Mouse (Mus musculus): ENCODE measurements at regions not wholly inside any gene's neighbourhood (a gene's known extent, or its start where the extent isn't known, plus 50 kb on each side); places are given as distances from the start of the nearest gene placed in this dataset.

DNA sequence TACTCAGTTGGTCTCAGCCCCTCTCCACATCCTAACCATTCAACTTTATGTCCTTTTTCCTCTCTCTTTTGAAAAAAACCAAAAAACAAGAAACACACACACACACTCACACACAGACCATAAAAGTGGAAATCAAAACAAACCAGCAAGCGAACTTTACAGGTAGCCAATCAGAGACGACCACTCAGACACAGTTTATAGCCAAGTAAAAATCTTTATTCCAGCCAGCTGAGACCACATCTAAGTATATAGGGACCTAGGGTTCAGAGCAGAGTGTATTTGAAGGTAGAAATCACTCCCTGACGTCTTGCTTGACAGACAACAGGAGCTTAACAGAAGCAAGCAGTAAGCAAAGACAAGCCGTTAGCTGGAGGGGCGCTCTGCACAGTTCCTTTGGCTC, 553.3 kb downstream of the Gm19410 start:
- H3K9me3 ChIP-seq (replicated peaks; ENCODE audit: control insufficient read depth, low read length): no peaks in the 10 kb centered on the region
- no peak for ATAC-seq (ENCODE audit: insufficient read depth, low FRiP score)
- H3K4me3 ChIP-seq (replicated peaks; ENCODE audit: low read length): no peak overlapping the region
- H3K27ac ChIP-seq (ENCODE audit: low read length): no peak overlapping the region
- H3K4me2 ChIP-seq (ENCODE audit: low read depth, low read length): no peak overlapping the region
- H3K4me1 ChIP-seq (ENCODE audit: control insufficient read depth, insufficient read depth, low read length): no peaks in the 10 kb centered on the region
- WGBS: 64% methylated on average over 5 of the region's 5 CpGs
- no peaks in the 10 kb centered on the region for H3K36me3 ChIP-seq (ENCODE audit: control insufficient read depth, insufficient read depth, low read length)
- no peak overlapping the region for H3K9ac ChIP-seq (ENCODE audit: low read length)
- no peaks in the 10 kb centered on the region for H3K27me3 ChIP-seq (ENCODE audit: control insufficient read depth, insufficient read depth, low read length)

DNA sequence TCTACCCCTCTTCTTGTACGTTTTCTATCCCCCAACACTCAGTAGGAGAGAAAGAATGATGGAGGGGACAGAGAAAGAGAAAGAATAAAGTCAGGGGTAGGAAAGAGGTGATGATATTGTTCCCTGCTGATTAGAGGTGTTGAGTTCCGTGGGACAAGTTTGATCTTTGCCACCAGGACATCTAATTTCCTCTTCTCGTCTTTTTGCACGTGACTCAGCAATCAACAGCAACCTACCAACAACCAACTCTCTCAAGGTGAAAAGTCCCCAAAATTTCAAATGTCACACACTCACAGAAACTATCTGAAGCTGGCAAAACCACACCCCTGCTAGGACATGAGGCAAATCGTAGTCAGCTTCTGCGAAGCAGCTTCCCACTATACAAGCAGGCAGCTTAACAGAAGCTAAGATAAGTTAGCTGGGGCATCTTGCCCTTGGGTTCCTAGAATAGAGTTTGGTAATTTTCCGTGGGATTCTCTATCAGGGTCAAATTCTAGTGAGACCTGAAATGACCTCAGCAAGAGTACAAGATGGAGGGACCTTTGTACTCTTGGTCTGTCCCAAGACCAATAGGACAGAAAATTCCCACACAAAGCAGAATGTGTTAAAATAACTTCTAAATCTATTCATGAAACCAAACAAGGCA, 553.8 kb downstream of the Gm19410 start:
- no peaks in the 10 kb centered on the region for H3K4me1 ChIP-seq (ENCODE audit: control insufficient read depth, insufficient read depth, low read length)
- H3K4me3 ChIP-seq (replicated peaks; ENCODE audit: low read length): no peak overlapping the region
- no peaks in the 10 kb centered on the region for H3K9me3 ChIP-seq (replicated peaks; ENCODE audit: control insufficient read depth, low read length)
- H3K36me3 ChIP-seq (ENCODE audit: control insufficient read depth, insufficient read depth, low read length): no peaks in the 10 kb centered on the region
- no peaks in the 10 kb centered on the region for H3K27me3 ChIP-seq (ENCODE audit: control insufficient read depth, insufficient read depth, low read length)
- H3K27ac ChIP-seq (ENCODE audit: low read length): no peak overlapping the region
- ATAC-seq (ENCODE audit: insufficient read depth, low FRiP score): no peak
- 55% methylated on average over 7 of the region's 7 CpGs for WGBS
- no peak overlapping the region for H3K4me2 ChIP-seq (ENCODE audit: low read depth, low read length)
- no peak overlapping the region for H3K9ac ChIP-seq (ENCODE audit: low read length)

DNA sequence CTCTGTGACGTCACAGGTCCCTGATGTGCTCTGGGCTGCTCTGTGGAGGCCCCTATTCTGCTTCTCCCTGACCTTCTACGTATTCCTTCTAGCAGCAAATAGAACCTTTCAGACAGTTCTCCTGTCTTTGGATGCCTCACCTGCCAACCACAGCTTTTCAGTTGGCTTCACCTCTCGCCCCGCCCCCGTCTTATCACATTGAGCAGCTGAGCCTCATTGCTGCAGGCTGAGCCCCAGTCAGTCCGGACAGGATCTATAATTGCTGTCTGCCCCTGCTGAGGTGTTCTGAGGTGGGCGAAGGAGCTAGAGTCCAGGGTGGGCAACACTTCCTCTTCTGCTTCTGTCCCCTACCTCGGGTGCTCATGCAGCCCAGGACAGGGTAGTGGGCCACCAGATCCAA, 556.5 kb downstream of the Gm19410 start:
- H3K4me1 ChIP-seq (ENCODE audit: control insufficient read depth, insufficient read depth, low read length): no peaks in the 10 kb centered on the region
- no peaks in the 10 kb centered on the region for H3K9me3 ChIP-seq (replicated peaks; ENCODE audit: control insufficient read depth, low read length)
- ATAC-seq (ENCODE audit: insufficient read depth, low FRiP score): no peak
- H3K9ac ChIP-seq (ENCODE audit: low read length): no peak overlapping the region
- no peak overlapping the region for H3K4me2 ChIP-seq (ENCODE audit: low read depth, low read length)
- WGBS: 64% methylated on average over 8 of the region's 8 CpGs
- no peak overlapping the region for H3K27ac ChIP-seq (ENCODE audit: low read length)
- H3K4me3 ChIP-seq (replicated peaks; ENCODE audit: low read length): no peak overlapping the region
- H3K27me3 ChIP-seq (ENCODE audit: control insufficient read depth, insufficient read depth, low read length): no peaks in the 10 kb centered on the region
- no peaks in the 10 kb centered on the region for H3K36me3 ChIP-seq (ENCODE audit: control insufficient read depth, insufficient read depth, low read length)

DNA sequence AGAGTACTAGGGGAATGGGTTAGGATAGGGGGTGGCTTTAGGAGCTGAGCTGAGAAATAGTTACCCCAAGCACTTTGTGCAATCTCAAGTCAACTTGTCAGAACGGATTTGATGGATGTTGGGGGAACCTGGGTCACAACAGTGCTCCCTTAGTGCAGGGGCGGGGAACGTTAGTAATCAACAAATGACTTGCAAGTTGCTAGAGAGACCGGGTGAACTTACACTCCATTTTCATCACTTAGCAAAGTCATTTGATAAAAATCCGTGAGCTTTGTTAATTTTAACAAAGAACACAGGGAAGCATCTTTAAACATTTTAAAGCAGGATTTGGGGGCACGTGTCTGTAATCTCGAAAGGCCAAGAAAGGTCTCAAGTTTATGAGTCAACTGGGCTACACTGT, 557.0 kb downstream of the Gm19410 start:
- Histone ChIP-seq H3K27me3 (ENCODE audit: control insufficient read depth, insufficient read depth, low read length) (no peaks in the 10 kb centered on the region), H3K4me3 (replicated peaks; ENCODE audit: low read length) (no peak overlapping the region), H3K36me3 (ENCODE audit: control insufficient read depth, insufficient read depth, low read length) (no peaks in the 10 kb centered on the region), H3K4me1 (ENCODE audit: control insufficient read depth, insufficient read depth, low read length) (no peaks in the 10 kb centered on the region), H3K9me3 (replicated peaks; ENCODE audit: control insufficient read depth, low read length) (no peaks in the 10 kb centered on the region), H3K9ac (ENCODE audit: low read length) (no peak overlapping the region), H3K27ac (ENCODE audit: low read length) (no peak overlapping the region), H3K4me2 (ENCODE audit: low read depth, low read length) (no peak overlapping the region)
- no peak for ATAC-seq (ENCODE audit: insufficient read depth, low FRiP score)
- WGBS: 53% methylated on average over 7 of the region's 7 CpGs

DNA sequence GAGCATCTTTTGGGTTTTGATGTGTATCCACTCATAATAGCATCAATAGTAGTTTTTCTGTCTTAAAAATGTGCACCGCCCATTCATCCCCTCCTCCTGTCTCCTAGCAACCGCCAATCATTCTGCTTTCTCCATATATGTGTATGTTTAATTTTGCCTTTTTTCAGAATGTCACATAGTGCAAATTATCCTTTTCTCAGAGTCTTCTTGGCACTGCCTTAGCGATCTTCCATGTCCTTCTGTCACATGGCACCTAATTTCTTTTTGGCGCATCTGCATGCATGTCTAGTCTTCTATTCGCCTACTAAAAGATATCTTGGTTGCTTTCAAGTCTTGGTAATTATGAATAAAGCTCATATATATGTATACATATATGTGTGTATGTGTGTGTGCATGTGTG, 573.0 kb downstream of the Gm19410 start:
- no peak for ATAC-seq (ENCODE audit: insufficient read depth, low FRiP score)

DNA sequence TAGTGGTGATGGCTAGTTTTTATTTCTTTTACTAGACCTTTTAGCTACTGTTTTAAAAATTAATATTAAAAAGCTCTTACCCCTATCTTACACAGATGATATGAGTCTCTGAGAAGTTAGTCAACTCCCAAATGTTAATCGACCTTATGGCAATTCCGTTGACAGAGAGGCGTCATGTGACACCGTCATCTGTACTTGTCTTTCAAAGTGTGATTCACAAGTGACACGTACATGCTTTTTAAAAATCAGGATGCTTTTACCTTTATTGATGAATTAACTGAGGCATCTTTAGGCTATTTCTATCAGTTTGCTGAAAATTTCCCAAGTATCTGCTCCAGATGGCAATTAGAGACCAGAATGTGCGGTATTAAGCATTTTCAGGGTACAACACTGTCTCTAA, 573.9 kb downstream of the Gm19410 start:
- Histone ChIP-seq H3K27ac (ENCODE audit: low read length) (no peak overlapping the region), H3K4me2 (ENCODE audit: low read depth, low read length) (no peak overlapping the region), H3K36me3 (ENCODE audit: control insufficient read depth, insufficient read depth, low read length) (no peaks in the 10 kb centered on the region), H3K9ac (ENCODE audit: low read length) (no peak overlapping the region), H3K9me3 (replicated peaks; ENCODE audit: control insufficient read depth, low read length) (no peaks in the 10 kb centered on the region), H3K27me3 (ENCODE audit: control insufficient read depth, insufficient read depth, low read length) (no peaks in the 10 kb centered on the region), H3K4me3 (replicated peaks; ENCODE audit: low read length) (no peak overlapping the region), H3K4me1 (ENCODE audit: control insufficient read depth, insufficient read depth, low read length) (no peaks in the 10 kb centered on the region)
- WGBS: 88% methylated on average over 6 of the region's 6 CpGs
- ATAC-seq (ENCODE audit: insufficient read depth, low FRiP score): no peak

More for the DNA sequence above, 573.0 kb downstream of the Gm19410 start:
- no peaks in the 10 kb centered on the region for H3K27me3 ChIP-seq (ENCODE audit: control insufficient read depth, insufficient read depth, low read length)
- whole genome bisulfite sequencing: 94% methylated on average over 5 of the region's 5 CpGs
- no peak overlapping the region for H3K4me2 ChIP-seq (ENCODE audit: low read depth, low read length)
- H3K27ac ChIP-seq (ENCODE audit: low read length): no peak overlapping the region
- H3K36me3 ChIP-seq (ENCODE audit: control insufficient read depth, insufficient read depth, low read length): no peaks in the 10 kb centered on the region
- no peak overlapping the region for H3K9ac ChIP-seq (ENCODE audit: low read length)
- H3K4me3 ChIP-seq (replicated peaks; ENCODE audit: low read length): no peak overlapping the region
- no peaks in the 10 kb centered on the region for H3K4me1 ChIP-seq (ENCODE audit: control insufficient read depth, insufficient read depth, low read length)
- H3K9me3 ChIP-seq (replicated peaks; ENCODE audit: control insufficient read depth, low read length): no peaks in the 10 kb centered on the region

DNA sequence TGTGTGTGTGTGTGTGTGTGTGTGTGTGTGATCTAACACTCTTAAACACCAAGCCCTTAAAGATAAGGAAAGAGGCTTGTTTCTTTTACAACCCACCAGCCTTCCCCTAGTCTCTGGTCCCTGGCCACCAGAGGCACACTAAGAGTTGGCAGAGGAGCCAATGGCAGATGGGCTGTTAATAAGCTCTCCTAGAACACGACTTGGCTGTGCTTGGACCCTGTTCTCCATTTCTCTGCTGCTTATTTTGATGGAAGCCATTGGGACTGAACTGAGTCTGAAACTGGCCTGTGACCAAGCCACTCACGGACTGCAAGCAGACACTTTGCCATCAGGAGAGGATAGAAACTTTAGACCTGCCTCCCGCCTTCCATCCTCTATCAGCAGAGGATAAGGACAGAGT, 574.9 kb downstream of the Gm19410 start:
- no peaks in the 10 kb centered on the region for H3K27me3 ChIP-seq (ENCODE audit: control insufficient read depth, insufficient read depth, low read length)
- no peak overlapping the region for H3K4me2 ChIP-seq (ENCODE audit: low read depth, low read length)
- no peak overlapping the region for H3K9ac ChIP-seq (ENCODE audit: low read length)
- H3K9me3 ChIP-seq (replicated peaks; ENCODE audit: control insufficient read depth, low read length): no peaks in the 10 kb centered on the region
- no peak overlapping the region for H3K27ac ChIP-seq (ENCODE audit: low read length)
- 67% methylated on average over 3 of the region's 3 CpGs for WGBS
- no peaks in the 10 kb centered on the region for H3K4me1 ChIP-seq (ENCODE audit: control insufficient read depth, insufficient read depth, low read length)
- no peaks in the 10 kb centered on the region for H3K36me3 ChIP-seq (ENCODE audit: control insufficient read depth, insufficient read depth, low read length)
- ATAC-seq (ENCODE audit: insufficient read depth, low FRiP score): no peak
- no peak overlapping the region for H3K4me3 ChIP-seq (replicated peaks; ENCODE audit: low read length)

DNA sequence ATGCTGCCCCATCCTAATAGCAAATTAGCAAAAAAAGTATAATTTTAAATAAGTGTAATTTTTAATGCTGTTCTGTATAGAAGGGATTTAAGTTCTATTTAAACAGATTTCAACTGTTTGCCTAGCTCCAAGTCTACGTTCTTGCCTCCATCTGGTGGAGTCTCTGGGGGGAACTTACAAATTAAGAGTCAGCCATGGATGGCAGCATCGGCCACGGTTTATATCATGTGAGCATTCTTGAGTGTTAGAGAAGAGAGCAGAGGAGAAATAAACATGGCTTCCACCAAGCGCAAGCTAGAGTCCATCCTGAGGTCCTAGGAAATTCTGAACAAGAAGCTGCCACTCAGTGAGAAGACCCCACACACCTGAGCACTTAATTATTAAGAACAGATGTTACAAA, 576.4 kb downstream of the Gm19410 start:
- 60% methylated on average over 4 of the region's 4 CpGs for WGBS
- ATAC-seq (ENCODE audit: insufficient read depth, low FRiP score): no peak
- no peak overlapping the region for H3K4me3 ChIP-seq (replicated peaks; ENCODE audit: low read length)
- no peaks in the 10 kb centered on the region for H3K27me3 ChIP-seq (ENCODE audit: control insufficient read depth, insufficient read depth, low read length)
- no peak overlapping the region for H3K27ac ChIP-seq (ENCODE audit: low read length)
- H3K9me3 ChIP-seq (replicated peaks; ENCODE audit: control insufficient read depth, low read length): no peaks in the 10 kb centered on the region
- no peak overlapping the region for H3K4me2 ChIP-seq (ENCODE audit: low read depth, low read length)
- no peak overlapping the region for H3K9ac ChIP-seq (ENCODE audit: low read length)
- no peaks in the 10 kb centered on the region for H3K4me1 ChIP-seq (ENCODE audit: control insufficient read depth, insufficient read depth, low read length)
- no peaks in the 10 kb centered on the region for H3K36me3 ChIP-seq (ENCODE audit: control insufficient read depth, insufficient read depth, low read length)

DNA sequence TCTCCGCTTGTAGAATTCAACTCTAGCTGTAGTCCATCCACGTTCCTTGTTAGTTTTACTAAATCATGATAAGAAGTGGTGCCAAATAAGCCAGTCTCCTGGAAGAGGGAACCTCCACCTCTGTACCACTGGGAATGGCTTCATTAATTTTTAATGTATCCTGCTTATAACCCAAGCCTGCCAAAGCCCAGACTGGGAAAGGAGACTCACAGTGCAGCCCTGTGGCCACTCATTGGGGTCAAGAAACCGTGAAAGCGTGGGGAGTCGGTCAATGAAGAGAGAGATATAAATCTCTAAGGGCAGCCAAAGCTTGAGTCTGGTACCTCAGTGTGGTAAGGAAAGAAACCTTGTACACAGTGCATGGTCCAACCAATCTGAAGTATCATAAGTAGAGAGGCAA, 577.1 kb downstream of the Gm19410 start:
- 79% methylated on average over 5 of the region's 5 CpGs for WGBS
- no peaks in the 10 kb centered on the region for H3K27me3 ChIP-seq (ENCODE audit: control insufficient read depth, insufficient read depth, low read length)
- H3K9ac ChIP-seq (ENCODE audit: low read length): no peak overlapping the region
- H3K9me3 ChIP-seq (replicated peaks; ENCODE audit: control insufficient read depth, low read length): no peaks in the 10 kb centered on the region
- no peaks in the 10 kb centered on the region for H3K36me3 ChIP-seq (ENCODE audit: control insufficient read depth, insufficient read depth, low read length)
- no peaks in the 10 kb centered on the region for H3K4me1 ChIP-seq (ENCODE audit: control insufficient read depth, insufficient read depth, low read length)
- H3K27ac ChIP-seq (ENCODE audit: low read length): no peak overlapping the region
- no peak overlapping the region for H3K4me2 ChIP-seq (ENCODE audit: low read depth, low read length)
- H3K4me3 ChIP-seq (replicated peaks; ENCODE audit: low read length): no peak overlapping the region
- ATAC-seq (ENCODE audit: insufficient read depth, low FRiP score): no peak

All from stomach, embryonic 16.5 days (tissue).